Mouse (Mus musculus) kidney, adult 2 months (tissue): Measurements from ENCODE around the gene Atxn1. TPM values are rescaled to one million over a fixed set of nuclear protein-coding genes. Genes with fewer than 3 reads are reported as not detected.

Source experiments
- DNase-seq: peaks from one replicate; pipeline ENCODE4 v3.0.0; 2021
- H3K27ac ChIP-seq: fragments of 200-500 bp; 2 replicates; pipeline ENCODE4 v1.5.1; 2012; ENCODE audit warnings: low read depth, low read length, control low read depth, inconsistent platforms; ENCODE audit not compliant: insufficient read depth
- H3K27me3 ChIP-seq: fragments of 200-500 bp; replicated peaks from 2 replicates; pipeline ENCODE4 v1.6.1; 2012; ENCODE audit warnings: mild to moderate bottlenecking, moderate library complexity, low read length, inconsistent platforms; ENCODE audit not compliant: control insufficient read depth, insufficient read depth
- H3K36me3 ChIP-seq: fragments of 200-500 bp; 2 replicates; pipeline ENCODE4 v1.6.1; 2012; ENCODE audit warnings: mild to moderate bottlenecking, moderate library complexity, low read length, inconsistent platforms; ENCODE audit not compliant: control insufficient read depth, insufficient read depth
- H3K4me1 ChIP-seq: fragments of 200-500 bp; 2 replicates; pipeline ENCODE4 v1.6.1; 2011; ENCODE audit warnings: low read length; ENCODE audit not compliant: control insufficient read depth, insufficient read depth
- H3K4me3 ChIP-seq: fragments of 200-500 bp; 2 replicates; pipeline ENCODE4 v1.5.1; 2011; ENCODE audit warnings: mild to moderate bottlenecking, low read depth, low read length, control low read depth; ENCODE audit not compliant: insufficient read depth
- CTCF ChIP-seq: fragments of 200-500 bp; conservative IDR thresholded peaks from 2 replicates; pipeline ENCODE4 v1.5.1; 2011; ENCODE audit warnings: low read depth, mild to moderate bottlenecking, control low read depth, low read length, moderate library complexity, mixed read lengths; ENCODE audit not compliant: insufficient read depth, insufficient read length
- POLR2A ChIP-seq: fragments of 200-500 bp; IDR thresholded peaks from one replicate; pipeline ENCODE4 v1.6.1; 2011; ENCODE audit warnings: low read depth, low read length, control low read depth
- WGBS: fragments of 180-500 bp; shearing (Covaris S2); methylation state at CpG from one replicate; pipeline ENCODE4 v1.1.7; 2018; 5-methylcytosine and 5-hydroxymethylcytosine counted together
- polyA plus RNA-seq: library from polyadenylated mRNA; depleted of rRNA; stranded (reverse); fragments of >200 nt; gene quantifications from 2 replicates; pipeline ENCODE4 v1.2.3, GENCODE M21; 2012

The Atxn1 gene
- polyA plus RNA-seq, 1 experiment = 15.0 TPM

DNA sequence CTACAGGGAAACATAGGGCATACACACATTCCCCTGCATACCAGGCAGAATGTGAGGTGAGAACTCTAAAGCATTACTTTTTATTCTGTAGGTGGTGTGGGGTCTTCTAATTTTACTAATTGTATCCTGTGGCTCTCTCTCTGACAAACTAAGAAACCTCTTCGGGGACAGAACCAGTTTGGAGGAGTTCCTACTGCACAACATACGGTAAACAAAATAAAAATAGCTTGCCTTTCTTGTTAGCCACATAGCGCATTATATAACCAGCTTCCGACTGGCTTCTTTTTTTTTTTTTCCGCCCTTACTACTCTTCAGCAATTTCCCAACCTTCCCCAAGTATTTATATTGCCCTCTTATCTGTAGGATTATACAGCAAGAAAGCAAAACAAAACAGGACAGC, 2.0 kb downstream of the Atxn1 start:
- 1% methylated on average over 5 of the region's 5 CpGs for WGBS
- Histone ChIP-seq H3K4me1 (peaks cover 23% of the 10 kb centered on the region), H3K27me3 (no peaks in the 10 kb centered on the region), H3K36me3 (no peaks in the 10 kb centered on the region; the same call in 1 of the 2 replicates), H3K4me3 (peak overlapping the region; percentile 99), H3K27ac (peak overlapping the region; percentile 47; the same call in 1 of the 2 replicates)
- TF ChIP-seq CTCF (no peak), POLR2A (no peak)
- DNase-seq = no peak

DNA sequence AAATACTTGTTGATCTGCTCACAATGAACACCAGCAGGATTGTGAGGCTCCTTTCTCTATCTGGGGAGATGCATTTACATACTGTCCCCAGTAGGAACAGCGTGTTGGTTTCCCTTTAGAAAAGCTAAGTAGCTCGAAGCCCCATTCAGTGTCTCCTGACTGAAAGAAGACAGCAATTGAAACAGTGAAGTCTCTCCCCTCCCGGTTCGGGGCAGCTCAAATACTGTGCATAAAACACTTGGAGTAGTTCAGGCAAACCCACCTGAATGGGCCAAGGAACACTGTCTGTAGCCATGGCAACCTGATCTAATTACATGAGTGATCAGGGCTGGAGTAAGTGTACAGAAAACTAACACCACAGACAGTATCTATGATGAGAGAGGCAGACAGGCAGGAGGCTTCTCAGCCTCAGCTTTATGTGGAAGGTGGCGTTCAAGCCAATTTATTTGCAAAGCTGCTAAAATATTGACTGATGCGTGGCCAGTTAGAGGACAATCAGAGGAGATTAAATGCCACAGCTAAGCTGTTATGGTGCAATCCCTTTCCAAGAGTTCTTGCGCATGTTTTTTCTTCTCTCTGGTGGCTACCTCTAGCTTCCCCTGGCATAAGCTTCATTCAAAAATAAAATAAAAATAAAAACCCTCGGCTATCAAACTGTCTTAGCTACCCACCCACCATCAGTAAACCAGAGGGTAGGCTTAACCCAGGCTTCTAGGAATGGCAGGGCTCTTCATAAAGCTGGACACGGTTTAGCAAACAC, 2.8 kb downstream of the Atxn1 start:
- Histone ChIP-seq H3K27ac (peak overlapping the region; percentile 1), H3K4me1 (peaks cover 23% of the 10 kb centered on the region), H3K27me3 (no peaks in the 10 kb centered on the region), H3K36me3 (no peaks in the 10 kb centered on the region; the same call in 1 of the 2 replicates), H3K4me3 (peak overlapping the region; percentile 4; the same call in 1 of the 2 replicates)
- TF ChIP-seq CTCF = no peak
- TF ChIP-seq POLR2A = no peak
- no peak for DNase-seq
- WGBS = 36% methylated on average over 9 of the region's 9 CpGs

DNA sequence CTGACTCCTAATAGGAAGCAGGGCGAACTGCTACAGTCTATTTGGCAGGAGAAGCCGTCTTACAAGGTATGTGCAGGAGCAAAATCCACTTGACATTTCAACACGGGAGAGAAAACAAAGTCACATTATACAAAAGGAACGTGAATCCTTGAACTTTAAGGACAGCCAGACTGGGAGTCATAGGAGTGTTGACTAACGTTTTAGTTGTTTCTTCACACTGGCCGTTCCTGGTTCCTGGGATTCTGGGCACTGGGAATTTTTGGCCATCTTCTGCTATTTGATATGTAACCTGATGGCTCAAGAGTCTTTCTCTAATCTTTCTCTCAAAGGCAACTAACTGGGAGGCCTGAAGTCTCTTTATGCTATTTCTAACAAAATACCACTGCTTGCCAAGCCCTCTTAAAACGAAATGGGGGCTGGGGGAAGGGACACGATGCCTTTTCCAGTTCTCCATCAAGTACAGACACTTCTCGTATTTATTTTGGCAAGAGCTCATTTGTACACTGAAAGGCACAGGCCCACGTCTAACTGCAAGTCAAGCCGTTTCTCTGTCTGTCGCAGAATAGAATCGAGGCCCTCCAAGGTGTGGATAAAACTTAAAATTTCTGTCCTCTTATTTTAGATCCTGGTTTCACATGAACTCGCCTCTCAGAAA, 4.4 kb downstream of the Atxn1 start:
- no peak for TF ChIP-seq POLR2A
- DNase-seq = no peak

DNA sequence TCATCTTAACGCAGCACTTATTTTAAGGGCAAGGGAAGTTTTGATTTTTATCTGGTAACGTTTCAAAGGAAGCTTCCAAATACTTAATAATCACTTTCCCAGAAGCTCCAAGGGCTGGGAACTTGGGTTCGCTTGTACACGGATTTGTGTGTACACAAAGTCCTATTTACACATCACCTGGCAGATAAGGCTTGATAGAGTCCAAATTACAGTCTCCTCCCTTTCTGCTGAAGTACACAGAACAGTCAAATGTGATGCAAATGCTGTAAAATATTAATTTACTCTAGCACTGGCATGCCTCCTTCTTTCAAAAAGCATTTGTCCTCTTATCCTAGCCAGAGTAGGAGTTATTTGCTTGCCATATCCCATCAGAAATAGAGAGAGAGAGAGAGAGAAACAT, 6.5 kb downstream of the Atxn1 start:
- Histone ChIP-seq H3K27ac (peak overlapping the region; percentile 45; the same call in 1 of the 2 replicates), H3K27me3 (no peaks in the 10 kb centered on the region), H3K36me3 (peaks cover 1% of the 10 kb centered on the region; the same call in 1 of the 2 replicates), H3K4me3 (no peak overlapping the region), H3K4me1 (peaks cover 22% of the 10 kb centered on the region)
- peak; percentile 78 for DNase-seq
- no peak for TF ChIP-seq CTCF
- no peak for TF ChIP-seq POLR2A
- 34% methylated on average over 4 of the region's 4 CpGs for WGBS

More for the DNA sequence above, 4.4 kb downstream of the Atxn1 start:
- WGBS = 40% methylated on average over 14 of the region's 14 CpGs
- Histone ChIP-seq H3K27ac (peak overlapping the region; percentile 67), H3K4me3 (no peak overlapping the region), H3K4me1 (peaks cover 22% of the 10 kb centered on the region), H3K27me3 (no peaks in the 10 kb centered on the region), H3K36me3 (no peaks in the 10 kb centered on the region; the same call in 1 of the 2 replicates)

DNA sequence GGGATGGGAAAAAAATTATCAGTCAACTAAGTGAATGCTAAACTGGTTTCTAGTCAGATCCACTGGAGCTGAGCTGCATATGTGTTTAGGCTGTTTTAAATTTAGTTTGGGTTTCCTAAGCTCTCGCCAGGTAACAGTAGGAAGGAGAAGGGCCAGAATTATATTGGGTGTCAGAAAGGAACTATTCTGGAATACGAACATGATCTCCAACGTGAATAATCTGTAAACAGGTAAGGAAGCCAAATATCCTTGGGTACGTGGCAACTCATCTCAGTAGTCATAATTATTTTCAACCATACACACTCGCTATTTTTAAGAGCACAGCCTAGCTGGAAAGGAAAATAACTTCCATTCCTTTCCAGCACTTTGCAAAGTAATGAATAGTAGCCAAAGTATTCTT, 7.2 kb downstream of the Atxn1 start:
- Histone ChIP-seq H3K27ac (no peak overlapping the region), H3K36me3 (peaks cover 1% of the 10 kb centered on the region; the same call in 1 of the 2 replicates), H3K4me3 (no peak overlapping the region), H3K4me1 (peaks cover 22% of the 10 kb centered on the region), H3K27me3 (no peaks in the 10 kb centered on the region)
- TF ChIP-seq POLR2A (no peak), CTCF (no peak)
- 80% methylated on average over 5 of the region's 5 CpGs for WGBS
- no peak for DNase-seq

DNA sequence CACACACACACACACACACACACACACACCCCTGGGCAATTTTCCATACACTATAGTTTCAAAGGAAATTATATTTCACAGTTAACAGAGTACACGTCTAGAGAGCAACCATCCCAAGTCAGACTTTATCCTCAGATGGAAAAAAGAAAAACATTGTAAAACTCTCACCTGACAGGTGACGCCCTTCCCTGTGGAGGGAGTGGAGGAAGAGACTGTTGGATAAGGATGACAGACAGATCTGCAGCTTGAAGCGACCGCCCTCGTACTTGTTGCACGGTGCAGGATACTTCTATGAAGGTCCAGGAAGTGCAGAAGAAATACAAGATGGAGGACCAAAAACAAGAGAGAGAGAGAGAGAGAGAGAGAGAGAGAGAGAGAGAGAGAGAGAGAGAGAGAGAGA, 8.5 kb downstream of the Atxn1 start:
- TF ChIP-seq POLR2A (no peak), CTCF (no peak)
- Histone ChIP-seq H3K36me3 (peaks cover 1% of the 10 kb centered on the region; the same call in 1 of the 2 replicates), H3K27ac (no peak overlapping the region), H3K4me3 (no peak overlapping the region), H3K4me1 (peaks cover 24% of the 10 kb centered on the region), H3K27me3 (no peaks in the 10 kb centered on the region)
- DNase-seq = no peak
- 76% methylated on average over 6 of the region's 6 CpGs for WGBS
